Mouse (Mus musculus) olfactory bulb, adult 2 months (tissue): ENCODE results near the gene Ang2. TPM values are rescaled to one million over a fixed set of nuclear protein-coding genes. Genes with fewer than 3 reads are reported as not detected.

ENCODE experiments used
- H3K27ac ChIP-seq: fragments of 200-500 bp; 2 replicates; pipeline ENCODE4 v1.5.1; 2012; ENCODE audit warnings: low read depth, low read length; ENCODE audit not compliant: insufficient read depth
- H3K4me1 ChIP-seq: fragments of 200-500 bp; 2 replicates; pipeline ENCODE4 v1.6.1; 2012; ENCODE audit warnings: low read length; ENCODE audit not compliant: control insufficient read depth, insufficient read depth
- H3K4me3 ChIP-seq: fragments of 200-500 bp; 2 replicates; pipeline ENCODE4 v1.5.1; 2012; ENCODE audit warnings: mild to moderate bottlenecking, low read depth, low read length, moderate library complexity; ENCODE audit not compliant: insufficient read depth
- CTCF ChIP-seq: fragments of 200-500 bp; IDR thresholded peaks from 2 replicates; pipeline ENCODE4 v1.5.1; 2012; ENCODE audit warnings: low read depth, mild to moderate bottlenecking, low read length, moderate library complexity; ENCODE audit not compliant: insufficient read depth
- POLR2A ChIP-seq: fragments of 200-500 bp; IDR thresholded peaks from 2 replicates; pipeline ENCODE4 v1.6.1; 2012; ENCODE audit warnings: mild to moderate bottlenecking, low read depth, low read length, moderate library complexity; ENCODE audit not compliant: insufficient read depth
- WGBS: fragments of 180-500 bp; shearing (Covaris S2); methylation state at CpG from one replicate; pipeline ENCODE4 v1.1.7; 2018; 5-methylcytosine and 5-hydroxymethylcytosine counted together
- polyA plus RNA-seq: library from polyadenylated mRNA; stranded (reverse); fragments of >200 nt; gene quantifications from 2 replicates; pipeline ENCODE4 v1.2.4, GENCODE M21; 2012; ENCODE audit warnings: low replicate concordance; ENCODE audit not compliant: missing spikeins, insufficient read depth, insufficient read length

Gene Ang2
- polyA plus RNA-seq, 1 experiment = not detected

DNA sequence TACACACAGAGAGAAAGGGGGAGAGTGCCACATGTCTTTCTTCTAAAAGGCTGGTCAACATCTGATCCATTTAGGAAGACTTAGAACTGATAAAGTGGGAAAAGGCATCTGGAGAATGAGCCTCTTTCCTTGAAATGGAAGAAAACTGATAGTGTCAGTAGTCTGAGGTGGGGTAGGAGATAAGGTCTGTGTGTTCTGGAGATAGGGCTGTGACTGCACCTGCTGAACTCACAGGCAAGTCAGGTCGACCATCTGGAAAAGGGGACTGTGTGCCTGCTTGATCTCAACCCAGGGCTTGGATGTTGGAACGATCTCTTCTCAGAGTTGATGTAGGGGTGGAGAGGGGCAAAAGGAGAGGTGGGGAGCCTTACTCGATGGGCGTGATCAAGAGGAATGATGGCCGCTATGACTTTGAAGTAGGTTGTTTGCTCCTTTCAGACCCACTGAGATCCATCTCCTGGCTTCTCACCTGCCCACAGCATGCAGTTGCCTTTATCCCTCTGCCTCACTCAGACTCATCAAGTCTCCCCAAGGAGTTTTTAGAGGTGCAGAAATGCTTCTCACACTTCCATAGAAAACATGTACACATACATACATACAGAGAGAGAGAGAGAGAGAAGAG, 46.6 kb downstream of the Ang2 start:
- TF ChIP-seq CTCF (no peak), POLR2A (no peak)
- no peaks in the 10 kb centered on the region for H3K4me1 ChIP-seq
- no peak overlapping the region for H3K4me3 ChIP-seq
- H3K27ac ChIP-seq = no peak overlapping the region
- 89% methylated on average over 5 of the region's 5 CpGs for WGBS

DNA sequence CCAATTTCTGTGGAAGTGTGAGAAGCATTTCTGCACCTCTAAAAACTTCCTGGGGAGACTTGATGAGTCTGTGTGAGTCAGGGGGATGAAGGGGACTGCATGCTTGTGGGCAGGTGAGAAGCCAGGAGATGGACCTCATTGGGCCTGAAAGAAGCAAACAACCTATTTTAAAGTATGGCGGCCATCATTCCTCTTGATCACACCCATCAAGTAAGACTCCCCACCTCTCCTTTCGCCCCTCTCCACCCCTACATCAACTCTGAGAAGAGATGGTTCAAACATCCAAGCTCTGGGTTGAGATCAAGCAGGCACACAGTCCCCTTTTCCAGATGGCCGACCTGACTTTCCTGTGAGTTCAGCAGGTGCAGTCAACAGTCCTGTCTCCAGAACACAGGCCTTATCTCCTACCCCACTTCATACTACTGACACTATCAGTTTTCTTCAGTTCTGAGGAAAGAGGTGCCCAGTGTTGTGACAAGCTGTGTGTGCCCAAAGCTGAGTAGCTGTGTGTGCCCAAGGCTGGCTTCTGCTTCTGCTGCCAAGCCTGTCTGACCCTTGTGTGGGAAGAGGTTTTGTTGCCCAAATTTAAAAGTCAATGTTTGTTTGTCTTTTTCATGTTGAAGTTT, 48.6 kb downstream of the Ang2 start:
- 84% methylated on average over 3 of the region's 3 CpGs for WGBS
- no peak overlapping the region for H3K27ac ChIP-seq
- H3K4me1 ChIP-seq = no peaks in the 10 kb centered on the region
- no peak overlapping the region for H3K4me3 ChIP-seq
- TF ChIP-seq CTCF = no peak
- TF ChIP-seq POLR2A = no peak

DNA sequence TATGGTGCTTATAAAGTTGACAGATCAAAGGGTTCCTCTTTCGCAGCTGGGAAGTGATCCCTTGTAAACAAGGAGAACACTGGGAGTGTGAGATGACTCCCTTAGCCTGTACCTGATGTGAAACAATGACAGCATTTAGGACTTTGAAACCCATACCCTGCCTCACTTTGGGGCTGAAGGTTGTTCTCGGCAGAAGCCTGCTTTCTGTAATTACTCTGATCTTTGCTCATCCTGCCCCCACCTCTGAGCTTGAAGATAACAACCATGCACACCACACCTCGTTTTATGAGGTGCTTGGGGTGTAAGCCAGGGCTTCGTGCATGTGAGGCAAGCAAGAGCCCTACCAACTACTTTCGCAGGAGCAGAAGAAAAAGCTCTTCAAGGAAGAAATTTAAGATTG, 49.8 kb downstream of the Ang2 start:
- TF ChIP-seq POLR2A (no peak), CTCF (no peak)
- no peak overlapping the region for H3K27ac ChIP-seq
- no peaks in the 10 kb centered on the region for H3K4me1 ChIP-seq
- H3K4me3 ChIP-seq = no peak overlapping the region
- 80% methylated on average over 5 of the region's 5 CpGs for WGBS

DNA sequence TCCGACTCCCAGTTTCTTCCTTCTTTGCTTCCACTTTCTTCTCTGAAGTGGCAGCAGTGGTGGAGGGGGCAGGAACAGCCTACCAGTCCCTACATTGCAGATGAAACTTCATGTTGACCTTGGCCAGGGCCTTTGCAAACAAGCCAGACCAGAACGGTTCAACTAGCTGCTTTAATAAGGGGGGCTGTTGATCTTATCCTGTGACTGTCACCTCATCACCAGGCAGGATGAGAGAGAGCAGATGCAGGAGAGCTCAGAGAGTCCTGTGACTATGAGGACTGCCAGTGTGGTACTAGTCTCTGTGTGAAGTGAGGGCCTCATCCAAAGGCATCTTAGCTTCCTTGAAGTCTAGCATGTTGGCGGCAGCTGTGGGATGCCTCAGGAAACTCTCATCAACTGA, 50.9 kb downstream of the Ang2 start:
- Histone ChIP-seq H3K27ac (no peak overlapping the region), H3K4me1 (no peaks in the 10 kb centered on the region), H3K4me3 (no peak overlapping the region)
- WGBS = 91% methylated on average over 3 of the region's 3 CpGs
- no peak for TF ChIP-seq POLR2A

DNA sequence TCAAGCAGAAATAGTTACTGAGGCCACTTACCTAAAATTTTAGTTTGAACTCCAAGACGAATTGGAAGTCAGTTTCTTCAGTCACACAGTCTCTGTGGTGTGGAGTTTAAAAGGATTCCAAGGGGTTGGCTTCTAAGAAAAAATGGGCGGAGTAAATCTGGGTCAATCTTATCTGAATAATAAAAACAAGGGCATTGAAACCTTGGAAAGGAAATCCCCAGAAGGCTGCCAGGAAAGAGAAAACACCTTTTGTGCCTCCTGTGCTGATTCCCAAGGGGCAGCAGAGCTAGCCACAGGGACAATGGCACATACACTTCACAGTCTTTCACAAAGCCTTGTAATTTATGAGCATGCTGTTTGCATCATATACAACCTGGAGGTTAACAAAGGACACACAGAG, 52.3 kb downstream of the Ang2 start, which contains the start of gene Rnase1:
Gene Rnase1, minus strand, starts transcription at position 101 of the 400 bp plus-strand sequence.
- no peak within 1 kb of the TSS for H3K27ac ChIP-seq
- no peaks in the 10 kb centered on the region for H3K4me1 ChIP-seq
- TF ChIP-seq POLR2A (no peak), CTCF (no peak)
- no peak within 1 kb of the TSS for H3K4me3 ChIP-seq
- WGBS = 36% methylated on average over 2 of the region's 2 CpGs

DNA sequence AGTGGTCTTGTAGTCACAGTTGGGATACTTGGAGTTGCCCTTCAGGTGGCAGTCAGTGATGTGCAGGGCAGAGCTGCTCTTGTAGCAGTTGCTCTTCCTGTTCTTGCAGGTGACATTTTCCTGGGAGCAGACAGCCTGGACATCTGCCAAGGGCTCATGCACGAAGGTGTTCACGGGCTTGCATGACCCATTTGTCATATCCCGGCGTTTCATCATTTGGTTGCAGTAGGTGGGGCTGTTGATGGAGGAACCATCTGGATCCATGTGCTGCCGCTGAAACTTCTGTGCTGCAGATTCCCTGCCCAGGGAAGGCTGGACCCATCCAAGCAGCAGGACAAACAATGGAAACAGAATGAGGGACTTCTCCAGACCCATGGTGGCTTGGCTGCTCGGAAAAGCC, 53.4 kb downstream of the Ang2 start:
- TF ChIP-seq CTCF (no peak), POLR2A (no peak)
- no peak overlapping the region for H3K27ac ChIP-seq
- H3K4me1 ChIP-seq = no peaks in the 10 kb centered on the region
- WGBS = 93% methylated on average over 6 of the region's 6 CpGs
- no peak overlapping the region for H3K4me3 ChIP-seq

Other genes starting within 250 kb of the Ang2 start
- gene Pnp2, start 243.2 kb downstream of the Ang2 start, polyA plus RNA-seq = not detected in 2 replicates
- gene Rnase10, start 191.4 kb downstream of the Ang2 start, polyA plus RNA-seq = not detected in 2 replicates
- not detected in 2 replicates for gene Rnase9, start 157.3 kb downstream of the Ang2 start, polyA plus RNA-seq
- gene Rnase11, start 149.0 kb downstream of the Ang2 start, polyA plus RNA-seq = not detected in 2 replicates
- gene Rnase12, start 141.5 kb downstream of the Ang2 start, polyA plus RNA-seq = not detected in 2 replicates
- not detected in 2 replicates for gene Olfr750, start 124.7 kb downstream of the Ang2 start, polyA plus RNA-seq
- gene Rnase4, start 108.1 kb downstream of the Ang2 start, polyA plus RNA-seq = not detected in 2 replicates
- not detected in 2 replicates for gene Ang, start 108.0 kb downstream of the Ang2 start, polyA plus RNA-seq
- not detected in 2 replicates for gene Eddm3b, start 84.7 kb downstream of the Ang2 start, polyA plus RNA-seq
- gene Rnase6, start 75.2 kb downstream of the Ang2 start, polyA plus RNA-seq = not detected in 2 replicates
- not detected in 2 replicates for gene Rnase1, start 52.4 kb downstream of the Ang2 start, polyA plus RNA-seq
- not detected in 2 replicates for gene Rnase2b, start 36.9 kb downstream of the Ang2 start, polyA plus RNA-seq
- not detected in 2 replicates for gene Ear14, start 4.2 kb upstream of the Ang2 start, polyA plus RNA-seq
- gene Rnase2a, start 57.0 kb upstream of the Ang2 start, polyA plus RNA-seq = not detected in 2 replicates
- not detected in 2 replicates for gene Gm7247, start 162.6 kb upstream of the Ang2 start, polyA plus RNA-seq
- not detected in 2 replicates for gene Vmn2r88, start 211.7 kb upstream of the Ang2 start, polyA plus RNA-seq